Mouse (Mus musculus) skeletal muscle tissue, adult 2 months (tissue): ENCODE results near the gene Aip.
"Not testable (repeated sequence)": the region's sequence is repeated elsewhere in the genome, so short reads cannot be mapped to it uniquely, and the experiment has no call there.

Source experiments
- DNase-seq: peaks from one replicate; pipeline ENCODE4 v3.0.0-alpha.2; 2012; ENCODE audit warnings: low read depth, low spot score

The Aip gene

GRCm38 (mm10) chr19:4064501-4064900, 61.2 kb downstream of the Aip start:
- DNase-seq = not testable (repeated sequence)
